Mouse (Mus musculus) cerebellum, postnatal 10 days (tissue): ENCODE data around the gene Prpsap1.
A peak's percentile ranks its signal among the peaks of the same experiment; 100 is the strongest.

ENCODE experiments used
- DNase-seq, 2 experiments: peaks; one replicate each; pipeline ENCODE4 v3.0.0; 2021; ENCODE audit warnings: mixed read lengths in 2 of 2

Prpsap1 gene

GRCm38 (mm10) chr11:116443311-116443710 lies 50.7 kb downstream of the Prpsap1 start:
- DNase-seq = no peak

DNA sequence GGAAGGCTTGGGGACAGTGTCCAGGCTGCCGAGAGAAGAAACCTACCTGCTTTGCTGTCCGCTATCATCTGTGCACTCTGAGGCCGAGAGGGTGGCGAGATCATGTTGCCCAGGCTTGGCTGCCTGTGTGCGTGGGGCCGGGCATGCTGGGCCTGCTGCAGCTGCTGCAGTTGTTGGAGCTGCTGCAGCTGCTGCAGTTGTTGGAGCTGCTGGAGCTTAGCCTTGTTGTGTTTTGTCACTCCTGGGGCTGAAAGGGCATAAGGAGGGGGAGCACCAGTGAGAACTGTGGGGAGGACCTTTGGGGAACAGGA lies 51.2 kb downstream of the Prpsap1 start:
- no peak for DNase-seq

DNA sequence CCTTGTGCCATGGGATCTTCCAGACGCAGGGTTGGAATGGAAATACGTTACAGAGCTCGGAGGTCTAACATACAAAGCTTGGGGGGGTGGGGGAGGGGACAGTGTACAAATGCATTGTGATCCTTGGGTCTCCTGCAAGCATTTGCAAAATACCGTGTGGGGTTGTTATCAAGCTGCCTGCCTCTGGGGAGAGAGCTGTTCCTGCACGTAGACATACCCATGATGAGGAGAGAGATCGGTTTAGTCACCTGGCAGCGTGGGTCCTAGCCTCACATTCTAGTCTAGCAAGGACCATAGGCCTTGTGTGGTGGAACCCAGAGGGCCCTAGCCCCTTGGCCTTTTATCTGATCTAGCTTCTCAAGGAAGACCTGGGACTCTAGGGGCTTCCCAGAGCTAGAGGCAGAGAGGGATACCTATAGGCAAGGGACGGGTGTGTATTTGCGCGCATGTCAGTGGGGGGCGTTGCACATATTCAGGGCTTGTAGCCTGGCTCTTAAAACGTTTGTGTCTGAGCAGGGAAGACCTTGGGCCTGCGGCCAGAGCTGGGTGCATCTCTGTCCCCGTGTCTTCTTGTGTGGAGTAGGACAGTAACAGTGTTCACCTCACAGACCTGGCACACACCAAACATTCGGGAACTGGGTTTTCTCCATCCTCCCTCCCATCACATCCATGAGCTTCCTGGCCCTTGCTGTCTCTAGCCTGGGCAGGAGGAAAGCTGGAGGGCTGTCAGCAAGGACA lies 51.7 kb downstream of the Prpsap1 start:
- no peak for DNase-seq

DNA sequence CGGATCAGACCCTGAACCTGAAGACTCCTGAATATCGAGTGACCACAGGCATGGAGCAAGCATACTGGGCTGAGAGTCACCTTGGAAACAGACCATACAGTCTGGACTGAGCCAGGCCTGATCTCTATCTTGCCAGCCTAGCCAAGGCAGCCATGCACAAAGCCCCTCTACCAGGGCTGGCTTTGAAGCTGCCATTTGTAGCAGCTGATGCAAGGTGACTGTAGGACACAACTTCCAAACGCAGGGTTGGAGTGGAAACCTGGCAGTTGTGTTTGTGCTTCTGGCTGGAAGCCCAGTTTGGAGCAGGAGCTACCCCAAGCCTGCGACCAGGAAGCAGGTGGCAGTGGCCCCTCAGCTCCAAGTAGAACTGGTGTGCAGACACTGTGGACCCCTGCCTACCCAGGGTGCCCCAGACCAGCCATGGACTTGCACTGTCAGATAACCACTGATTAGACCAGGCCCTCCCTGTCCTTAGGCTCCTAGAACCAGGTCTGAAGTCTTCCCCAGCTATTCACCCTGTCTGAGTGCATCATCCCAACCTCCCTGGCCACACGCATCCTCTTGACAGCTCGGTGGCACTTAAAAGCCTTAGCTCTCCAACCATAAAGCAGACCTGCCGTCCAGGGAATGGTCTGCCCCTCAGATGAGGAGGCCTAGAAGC lies 53.5 kb downstream of the Prpsap1 start:
- peak; percentile 72 to 77 for DNase-seq

DNA sequence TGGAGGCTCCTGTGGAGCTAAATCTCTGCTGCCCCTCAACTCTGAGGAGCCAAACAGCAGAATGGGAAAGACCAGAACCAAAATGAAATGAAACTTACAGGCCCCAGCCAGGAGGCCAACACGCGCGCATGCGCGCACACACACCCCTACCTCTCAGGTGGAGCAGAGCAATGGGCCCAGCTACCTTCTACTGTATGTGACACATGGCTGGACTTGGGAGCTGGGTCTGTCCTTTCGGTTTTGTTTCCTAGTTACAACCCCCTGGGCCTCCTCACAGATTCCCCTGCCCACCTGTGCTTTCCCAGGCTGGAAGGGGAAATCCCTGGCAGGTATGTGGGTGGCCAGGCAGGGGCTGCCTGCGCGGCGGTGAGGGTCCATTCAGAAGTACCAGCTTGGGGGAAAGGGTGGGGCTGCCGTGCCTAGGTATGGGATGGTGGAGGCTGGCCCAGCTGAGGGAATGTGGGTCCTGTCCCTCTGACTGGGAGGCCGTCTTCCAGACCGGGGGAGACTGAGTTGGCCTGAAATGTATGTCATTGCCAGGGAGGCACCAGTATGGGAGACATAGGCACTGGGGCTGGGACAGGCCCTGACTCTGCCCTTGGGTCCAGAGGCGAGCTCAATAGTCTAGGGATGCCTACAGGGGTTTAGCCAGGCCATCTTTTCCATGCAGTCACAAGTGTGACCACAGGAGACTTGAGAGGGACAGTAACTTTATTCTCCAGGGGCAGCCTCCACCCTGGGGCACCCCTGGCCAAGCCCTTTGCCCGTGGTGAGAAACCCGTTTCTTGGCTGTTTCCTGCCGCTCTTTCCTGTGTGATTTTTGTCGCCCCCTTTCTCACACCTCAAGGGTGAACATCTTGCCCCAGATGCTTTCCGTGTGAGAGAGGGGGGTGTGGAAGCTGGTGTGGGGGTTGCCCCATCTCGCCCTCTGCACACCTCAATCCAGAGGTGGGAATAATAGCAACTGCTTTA lies 54.4 kb downstream of the Prpsap1 start:
- DNase-seq = no peak

GRCm38 (mm10) chr11:116437541-116437940 lies 56.5 kb downstream of the Prpsap1 start:
- DNase-seq = no peak

DNA sequence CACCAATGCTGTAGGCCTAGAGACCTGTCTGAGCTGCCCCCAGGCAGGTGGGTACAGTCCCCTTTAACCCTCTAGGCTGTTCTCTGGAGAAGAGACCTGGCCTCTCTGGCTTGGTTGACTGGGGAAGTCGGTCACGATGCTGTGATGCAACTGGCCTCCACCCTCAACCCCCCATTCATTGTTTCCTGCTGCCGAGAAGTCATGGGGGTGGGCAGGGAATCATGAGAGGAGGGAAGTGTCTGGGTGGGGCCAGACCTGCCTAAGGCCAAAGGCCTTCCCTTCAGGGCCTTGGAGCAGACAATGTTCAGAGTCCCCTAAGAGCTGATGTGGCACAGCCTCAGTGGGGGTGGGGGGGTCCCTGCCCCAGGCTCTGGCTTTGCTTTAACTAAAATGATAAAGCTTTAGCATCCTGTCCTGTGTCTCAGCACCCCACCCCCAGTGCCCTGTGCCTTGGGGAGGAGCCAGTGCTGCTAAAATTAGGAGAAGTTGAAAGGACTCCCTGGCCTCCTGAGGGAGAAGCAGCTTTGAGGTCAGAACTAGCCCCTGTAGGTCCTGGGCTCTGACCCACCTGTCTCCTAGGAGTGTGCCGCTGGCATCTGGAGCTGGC lies 57.2 kb downstream of the Prpsap1 start:
- no peak for DNase-seq

DNA sequence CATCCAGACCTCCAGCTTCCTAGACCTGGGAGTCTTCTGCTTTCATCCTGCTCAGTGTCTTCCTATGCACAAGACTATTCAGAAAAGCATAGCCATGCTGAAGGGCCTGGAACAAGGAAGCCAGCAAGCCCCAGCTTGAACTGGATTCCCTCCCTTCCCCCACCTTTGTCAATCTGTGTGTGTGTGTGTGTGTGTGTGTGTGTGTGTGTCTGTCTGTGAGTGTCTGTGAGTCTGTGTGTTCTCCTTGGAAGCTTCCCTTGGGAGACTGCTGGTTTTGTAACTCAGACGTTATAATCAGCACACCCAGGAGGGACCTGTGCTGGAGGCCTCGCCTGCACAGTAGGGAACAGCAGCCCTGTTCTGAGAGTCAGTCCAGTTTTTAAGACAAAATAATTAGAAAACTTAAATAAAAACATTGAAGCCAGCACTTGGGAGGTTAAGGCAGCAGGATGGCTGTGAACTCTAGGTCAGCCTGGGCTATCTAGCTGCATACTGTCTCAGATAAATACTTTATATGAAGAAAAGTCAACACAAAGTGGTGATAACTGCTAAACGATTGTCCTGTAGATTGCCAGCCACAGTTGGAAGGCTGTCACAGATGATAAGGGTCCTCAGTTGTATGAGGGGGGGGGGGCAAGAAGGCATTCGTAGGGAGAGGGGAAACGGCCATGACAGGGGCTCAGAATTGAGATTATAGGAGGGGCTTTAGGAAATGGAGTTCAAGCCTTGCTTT lies 57.8 kb downstream of the Prpsap1 start:
- no peak for DNase-seq

GRCm38 (mm10) chr11:116434967-116435752 lies 58.8 kb downstream of the Prpsap1 start:
- no peak for DNase-seq

DNA sequence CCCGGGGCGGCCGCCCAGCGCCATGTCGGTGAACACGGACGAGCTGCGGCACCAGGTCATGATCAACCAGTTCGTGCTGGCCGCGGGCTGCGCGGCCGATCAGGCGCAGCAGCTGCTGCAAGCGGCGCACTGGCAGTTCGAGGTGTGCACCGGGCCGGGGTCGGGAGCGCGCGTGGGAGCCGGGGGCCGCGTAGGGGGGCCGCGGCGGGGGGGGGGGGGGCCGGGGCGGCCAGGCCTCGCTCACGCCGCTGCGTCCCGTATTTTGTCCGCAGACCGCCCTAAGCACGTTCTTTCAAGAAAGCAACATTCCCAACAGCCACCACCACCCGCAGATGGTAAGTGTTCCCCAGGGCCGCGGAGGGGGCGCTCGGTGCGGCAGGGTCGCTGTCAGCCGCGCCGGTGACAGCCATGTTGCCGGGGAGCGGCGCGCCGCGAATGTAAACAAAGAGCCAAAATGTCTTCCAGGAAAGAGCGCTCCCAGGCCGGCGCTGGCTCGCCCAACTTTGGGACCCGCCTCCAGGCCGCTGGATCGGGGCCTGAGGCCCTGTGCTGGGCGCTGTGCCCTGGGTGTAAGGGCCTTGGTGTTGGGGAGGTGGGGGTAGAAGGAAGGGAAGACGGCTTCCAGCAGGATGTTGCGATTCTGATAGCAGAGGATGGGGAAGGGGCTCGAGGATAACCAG lies 59.6 kb downstream of the Prpsap1 start:
- peak; percentile 80 to 82 for DNase-seq

DNA sequence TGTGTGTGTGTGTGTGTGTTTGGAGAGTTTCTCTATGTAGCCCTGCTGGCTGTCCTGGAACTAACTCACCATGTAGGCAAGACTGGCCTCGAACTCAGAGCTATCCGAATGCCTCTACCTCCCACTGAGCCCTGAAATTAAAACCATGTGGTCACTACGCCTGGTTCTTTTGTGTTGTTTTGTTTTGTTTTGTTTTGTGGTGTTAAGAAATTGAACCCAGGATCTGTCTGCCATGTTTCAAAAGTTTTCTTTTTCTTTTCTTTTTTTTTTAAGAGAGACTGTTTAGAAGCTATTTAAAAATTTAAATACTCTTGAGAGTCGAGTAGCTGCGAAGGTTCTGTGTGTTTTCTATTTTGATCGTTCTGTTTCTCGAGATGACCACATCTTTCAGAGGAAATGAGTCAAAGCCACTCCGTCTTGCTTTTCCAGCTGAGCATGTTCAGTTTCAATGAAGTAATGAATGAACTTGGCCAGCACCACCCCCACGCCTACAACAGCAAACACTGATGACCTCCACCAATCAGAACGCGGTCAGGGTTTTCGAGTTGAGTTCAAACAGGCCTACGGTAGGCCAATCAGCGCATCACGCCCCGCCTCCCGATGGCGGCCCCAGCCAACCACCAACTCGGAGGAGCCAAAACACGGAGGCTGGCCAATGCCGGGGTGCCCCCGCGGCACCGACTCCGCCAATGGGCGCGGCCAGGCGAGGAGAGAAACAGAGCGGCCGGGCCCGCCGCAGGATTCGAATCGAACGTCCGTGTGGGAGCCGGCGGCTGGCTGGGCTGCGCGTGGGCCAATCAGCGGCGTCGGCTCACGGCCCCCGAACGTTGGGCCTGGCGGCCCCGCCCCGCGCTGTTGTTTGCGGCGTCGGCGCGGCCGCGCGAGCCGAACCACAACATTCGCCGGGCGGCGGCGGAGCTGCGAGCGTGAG lies 60.4 kb downstream of the Prpsap1 start, which contains the start of gene Ubald2:
Gene Ubald2, plus strand, starts transcription at position 739 of the 931 bp plus-strand sequence.
- peak; percentile 99 to 100 for DNase-seq

DNA sequence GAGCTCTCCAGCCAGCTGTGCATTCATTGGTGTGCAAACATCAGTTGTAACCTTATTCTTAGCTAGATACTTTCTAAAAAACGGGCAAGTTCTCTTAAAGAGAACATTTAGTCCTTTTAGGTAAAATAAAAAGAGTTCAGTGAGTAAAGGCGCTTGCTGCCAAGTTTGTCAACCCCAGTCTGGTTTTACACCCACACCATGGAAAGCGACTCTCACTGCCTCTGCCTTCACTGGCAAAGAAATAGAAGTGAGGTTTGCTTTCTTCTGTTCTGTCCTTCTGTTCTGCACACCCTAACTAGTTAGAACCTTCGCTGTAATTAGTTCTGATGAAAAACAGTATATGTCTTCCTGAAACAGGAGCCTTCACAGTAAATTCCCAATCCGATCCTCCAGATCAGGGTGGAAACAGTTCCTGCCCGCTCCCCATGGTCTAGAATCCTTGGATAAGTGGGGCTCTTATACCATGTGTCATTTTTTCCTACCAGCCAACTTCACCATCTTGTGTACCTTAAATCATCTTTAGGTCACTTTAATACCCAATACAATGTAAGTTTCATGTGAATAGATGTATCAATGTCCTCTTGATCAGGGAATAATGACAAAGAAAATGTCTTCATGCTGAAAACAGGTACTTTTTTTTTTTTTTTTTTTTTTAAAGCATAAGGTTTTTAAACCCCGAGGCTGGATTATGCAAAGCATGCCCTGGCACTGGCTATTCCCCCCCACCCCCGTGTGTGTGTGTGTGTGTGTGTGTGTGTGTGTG lies 61.2 kb downstream of the Prpsap1 start:
- no peak for DNase-seq

- DNase-seq = no peak
Observed at GRCm38 (mm10) chr11:116432127-116432526, 61.9 kb downstream of the Prpsap1 start.

DNA sequence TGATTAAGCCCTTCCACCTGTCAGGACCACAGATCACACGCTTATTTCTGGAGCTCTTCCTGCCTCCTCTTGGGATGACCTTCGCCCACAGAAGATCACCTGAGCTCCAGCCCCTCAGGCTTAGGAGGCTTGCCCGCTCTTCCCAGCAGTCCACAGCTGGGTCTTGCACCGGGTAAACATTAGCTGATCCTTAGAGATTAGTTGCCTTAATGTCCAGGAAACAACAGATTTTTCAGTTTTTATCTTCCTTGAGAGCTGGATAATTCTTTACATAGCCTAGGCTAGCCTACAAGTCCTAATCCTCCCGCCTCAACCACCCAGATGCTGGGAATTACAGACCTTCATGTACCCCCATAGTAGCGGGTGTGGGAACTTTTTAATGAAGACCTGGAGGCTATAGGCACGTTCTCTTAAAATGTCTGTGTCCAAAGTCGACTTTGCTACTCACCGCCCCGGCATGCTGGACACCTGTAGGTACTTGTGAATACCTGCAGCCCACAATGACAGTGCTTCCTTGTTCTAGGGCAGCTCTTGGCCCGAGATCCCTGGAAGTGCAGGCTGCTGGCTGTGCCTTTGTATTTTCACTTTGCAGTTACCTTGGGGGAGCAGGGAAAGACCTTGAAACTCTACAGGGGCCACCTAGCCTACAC lies 62.4 kb downstream of the Prpsap1 start:
- DNase-seq = no peak

- DNase-seq = no peak
Observed at GRCm38 (mm10) chr11:116430723-116431427, 63.1 kb downstream of the Prpsap1 start.

DNA sequence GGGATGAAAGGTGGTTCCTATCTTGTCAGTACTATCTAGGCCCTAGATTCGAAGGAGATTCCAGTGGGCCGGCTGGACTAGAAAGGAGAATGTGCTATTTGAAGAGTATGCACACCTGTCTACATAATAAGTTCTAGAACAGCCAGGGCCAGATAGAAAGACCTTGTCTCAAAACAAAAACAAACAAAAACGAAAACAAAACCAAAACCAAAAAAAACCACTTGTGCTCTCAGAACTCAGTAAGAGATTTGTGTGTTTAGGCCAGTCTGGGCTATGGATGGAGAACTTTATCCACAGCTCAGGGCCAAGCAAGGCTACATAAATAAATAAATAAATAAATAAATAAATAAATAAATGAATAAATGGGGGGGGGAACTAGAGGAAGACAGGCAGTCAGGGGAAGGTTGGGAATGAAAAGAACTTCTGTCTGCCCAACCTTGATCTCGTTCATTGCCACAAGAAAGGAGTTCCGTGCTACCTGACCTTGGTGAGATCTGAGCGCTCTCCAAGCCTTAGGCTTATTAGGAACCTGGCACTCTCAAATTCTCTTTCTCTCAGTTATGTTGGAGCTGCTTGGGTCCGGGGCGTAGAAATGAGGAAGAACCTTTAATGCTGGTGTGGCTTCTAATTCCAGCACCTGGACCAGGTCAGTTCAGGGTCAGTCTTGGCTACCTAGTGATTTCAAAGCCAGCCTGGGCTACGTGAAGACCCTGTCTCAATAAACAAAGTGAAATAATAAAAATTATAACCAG lies 64.0 kb downstream of the Prpsap1 start:
- DNase-seq = no peak
